Mouse (Mus musculus): Measurements from ENCODE around the gene Ogfod1. TPM values are rescaled to one million over a fixed set of nuclear protein-coding genes. Genes with fewer than 3 reads are reported as not detected.
"Not testable (repeated sequence)": the region's sequence is repeated elsewhere in the genome, so short reads cannot be mapped to it uniquely, and the experiment has no call there.

Gene Ogfod1
- polyA plus RNA-seq, 1 experiment, result 2.8 TPM

DNA sequence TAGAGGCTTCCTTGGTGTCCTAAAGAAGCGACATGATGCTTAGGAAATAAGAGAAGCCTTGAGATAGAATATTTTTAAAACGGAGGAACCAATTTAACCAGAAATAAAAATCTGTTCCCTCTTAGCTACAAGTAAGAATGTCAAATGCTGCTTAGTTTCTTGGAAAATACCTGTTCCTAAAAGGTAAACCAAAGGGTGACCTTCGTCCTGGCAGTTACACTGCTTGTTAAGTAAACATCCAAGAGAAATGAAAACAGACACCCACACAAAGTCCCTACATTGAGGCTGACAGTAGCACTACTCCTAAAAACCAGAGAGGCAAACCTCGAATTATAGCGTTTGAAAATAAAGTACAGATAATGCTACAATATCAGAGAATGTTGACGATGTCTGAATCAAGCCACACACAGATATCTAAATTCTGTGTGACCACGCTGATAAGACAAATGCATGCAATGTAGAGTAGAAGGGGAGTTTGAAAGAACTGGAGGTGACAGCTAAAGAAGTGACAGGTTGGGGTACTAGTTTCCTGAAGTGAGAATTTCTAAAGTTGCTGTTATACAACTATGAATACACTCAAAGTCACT, 23.9 kb upstream of the Ogfod1 start:
- Histone ChIP-seq H3K27me3 (replicated peaks) (no peaks in the 10 kb centered on the region), H3K4me1 (peaks cover 32% of the 10 kb centered on the region), H3K36me3 (replicated peaks; ENCODE audit: low read length) (peaks cover 10% of the 10 kb centered on the region), H3K9me3 (no peaks in the 10 kb centered on the region), H3K4me3 (replicated peaks) (peak overlapping the region; percentile 97)
- TF ChIP-seq FLI1 (IDR thresholded peaks at IDR 0.05; ENCODE audit: low read length) (no peak), GATA1 (IDR thresholded peaks at IDR 0.05; ENCODE audit: borderline replicate concordance, low read length) (no peak)

- peaks cover 85% of the 10 kb centered on the region for H3K36me3 ChIP-seq (replicated peaks; ENCODE audit: low read length)
- H3K27me3 ChIP-seq (replicated peaks), result no peaks in the 10 kb centered on the region
- no peaks in the 10 kb centered on the region for H3K4me1 ChIP-seq
- H3K4me3 ChIP-seq (replicated peaks), result no peak overlapping the region
- TF ChIP-seq GATA1 (IDR thresholded peaks at IDR 0.05; ENCODE audit: borderline replicate concordance, low read length), result no peak
- no peak for TF ChIP-seq FLI1 (IDR thresholded peaks at IDR 0.05; ENCODE audit: low read length)
- H3K9me3 ChIP-seq, result no peaks in the 10 kb centered on the region
Measured at GRCm38 (mm10) chr8:94023916-94024315, 13.1 kb upstream of the Ogfod1 start.

DNA sequence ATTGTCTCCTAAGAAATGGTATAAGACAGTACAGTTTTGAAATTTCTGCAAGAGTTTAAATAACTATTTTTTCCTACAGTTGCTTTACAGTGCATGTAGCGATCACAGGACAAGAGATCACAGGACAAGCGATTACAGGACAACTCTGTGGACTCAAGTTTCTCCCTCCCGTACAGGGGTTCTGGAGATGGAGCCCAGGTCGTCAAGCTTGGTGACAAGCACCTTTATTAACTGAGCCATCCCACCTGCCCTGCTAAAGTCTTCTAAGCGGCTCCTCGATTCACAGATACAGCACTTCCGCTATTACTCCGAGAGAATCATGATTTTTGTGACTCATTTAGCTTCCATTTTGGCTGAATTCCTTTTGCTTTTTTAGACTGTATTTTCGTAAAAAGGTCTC, 7.3 kb upstream of the Ogfod1 start:
- peaks cover 23% of the 10 kb centered on the region for H3K4me1 ChIP-seq
- no peak overlapping the region for H3K4me3 ChIP-seq (replicated peaks)
- no peaks in the 10 kb centered on the region for H3K9me3 ChIP-seq
- TF ChIP-seq GATA1 (IDR thresholded peaks at IDR 0.05; ENCODE audit: borderline replicate concordance, low read length), result no peak
- TF ChIP-seq FLI1 (IDR thresholded peaks at IDR 0.05; ENCODE audit: low read length), result no peak
- H3K27me3 ChIP-seq (replicated peaks), result no peaks in the 10 kb centered on the region
- peaks cover 76% of the 10 kb centered on the region for H3K36me3 ChIP-seq (replicated peaks; ENCODE audit: low read length)

- Histone ChIP-seq H3K4me3 (replicated peaks) (no peak overlapping the region), H3K27me3 (replicated peaks) (no peaks in the 10 kb centered on the region), H3K4me1 (peaks cover 45% of the 10 kb centered on the region), H3K36me3 (replicated peaks; ENCODE audit: low read length) (peaks cover 39% of the 10 kb centered on the region), H3K9me3 (no peaks in the 10 kb centered on the region)
- TF ChIP-seq FLI1 (IDR thresholded peaks at IDR 0.05; ENCODE audit: low read length) (no peak), GATA1 (IDR thresholded peaks at IDR 0.05; ENCODE audit: borderline replicate concordance, low read length) (no peak)
Measured at GRCm38 (mm10) chr8:94033601-94034000, 3.4 kb upstream of the Ogfod1 start.

DNA sequence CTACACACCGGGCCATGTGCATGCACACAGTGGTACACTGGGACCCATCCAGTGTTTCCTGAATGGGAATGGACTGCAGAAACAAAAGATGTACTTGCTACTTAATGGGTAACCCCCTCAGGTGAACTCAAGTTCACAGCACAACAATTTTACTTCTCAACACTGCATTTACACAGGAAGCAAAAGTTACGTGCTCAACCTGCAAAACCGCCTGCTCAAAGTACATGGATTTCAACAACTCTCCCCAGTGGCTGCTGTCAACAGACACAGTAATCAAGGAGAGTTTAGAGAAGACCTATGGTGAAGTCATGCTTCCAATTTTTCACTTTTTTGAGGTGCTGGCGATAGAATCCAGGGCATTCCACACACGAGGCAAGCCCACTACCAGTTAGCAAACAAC, 1.8 kb upstream of the Ogfod1 start:
- H3K4me3 ChIP-seq (replicated peaks), result peak overlapping the region; percentile 93
- H3K27me3 ChIP-seq (replicated peaks), result no peaks in the 10 kb centered on the region
- no peaks in the 10 kb centered on the region for H3K9me3 ChIP-seq
- peaks cover 46% of the 10 kb centered on the region for H3K4me1 ChIP-seq
- TF ChIP-seq FLI1 (IDR thresholded peaks at IDR 0.05; ENCODE audit: low read length), result no peak
- no peak for TF ChIP-seq GATA1 (IDR thresholded peaks at IDR 0.05; ENCODE audit: borderline replicate concordance, low read length)
- peaks cover 37% of the 10 kb centered on the region for H3K36me3 ChIP-seq (replicated peaks; ENCODE audit: low read length)

DNA sequence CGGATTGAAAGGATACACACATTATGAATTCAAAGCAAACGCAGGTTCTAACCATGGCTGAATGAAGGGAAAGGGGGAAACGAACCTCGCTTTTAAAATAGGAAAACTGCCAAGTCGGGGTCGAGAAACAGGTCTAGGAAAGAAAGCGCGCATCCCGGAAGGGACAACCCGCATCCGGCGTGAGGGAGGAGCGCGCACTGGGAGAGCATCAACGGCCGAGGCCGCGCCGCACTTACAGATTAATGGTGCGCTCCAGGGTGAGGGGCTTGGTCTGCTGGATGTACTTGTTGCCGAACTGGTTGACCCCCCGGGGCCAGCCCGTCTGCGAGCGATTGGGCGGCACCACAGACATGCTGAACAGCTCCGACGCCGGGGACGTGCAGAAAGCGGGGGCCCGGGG, 457 bp upstream of the Ogfod1 start:
- H3K4me3 ChIP-seq (replicated peaks), result peak overlapping the region; percentile 93
- H3K27me3 ChIP-seq (replicated peaks); H3K9me3 ChIP-seq: not testable (repeated sequence)
- peaks cover 33% of the 10 kb centered on the region for H3K36me3 ChIP-seq (replicated peaks; ENCODE audit: low read length)
- H3K4me1 ChIP-seq, result peaks cover 46% of the 10 kb centered on the region

DNA sequence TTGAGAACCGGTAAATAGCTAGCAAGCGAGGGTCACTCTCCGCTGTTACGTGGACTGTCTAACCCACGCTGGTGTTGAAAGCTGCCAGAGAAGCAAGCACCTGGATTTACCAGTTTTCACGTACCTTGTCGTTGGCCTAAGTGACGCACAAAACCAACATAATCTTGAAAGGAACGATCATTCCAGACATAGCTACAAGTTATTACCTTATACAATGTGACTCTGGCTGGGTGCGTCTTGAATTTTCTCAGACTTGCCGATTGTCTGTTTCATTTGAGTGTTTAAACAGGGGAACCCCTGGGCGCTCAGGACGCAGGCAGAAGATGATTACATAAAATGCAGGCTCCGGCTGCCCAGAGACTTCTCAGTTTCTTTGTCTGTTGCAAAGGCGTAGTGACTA, 808 bp downstream of the Ogfod1 start:
- no peaks in the 10 kb centered on the region for H3K27me3 ChIP-seq (replicated peaks)
- peak overlapping the region; percentile 96 for H3K4me3 ChIP-seq (replicated peaks)
- peaks cover 31% of the 10 kb centered on the region for H3K36me3 ChIP-seq (replicated peaks; ENCODE audit: low read length)
- H3K9me3 ChIP-seq, result no peaks in the 10 kb centered on the region
- no peak for TF ChIP-seq FLI1 (IDR thresholded peaks at IDR 0.05; ENCODE audit: low read length)
- TF ChIP-seq GATA1 (IDR thresholded peaks at IDR 0.05; ENCODE audit: borderline replicate concordance, low read length), result no peak
- peaks cover 41% of the 10 kb centered on the region for H3K4me1 ChIP-seq

DNA sequence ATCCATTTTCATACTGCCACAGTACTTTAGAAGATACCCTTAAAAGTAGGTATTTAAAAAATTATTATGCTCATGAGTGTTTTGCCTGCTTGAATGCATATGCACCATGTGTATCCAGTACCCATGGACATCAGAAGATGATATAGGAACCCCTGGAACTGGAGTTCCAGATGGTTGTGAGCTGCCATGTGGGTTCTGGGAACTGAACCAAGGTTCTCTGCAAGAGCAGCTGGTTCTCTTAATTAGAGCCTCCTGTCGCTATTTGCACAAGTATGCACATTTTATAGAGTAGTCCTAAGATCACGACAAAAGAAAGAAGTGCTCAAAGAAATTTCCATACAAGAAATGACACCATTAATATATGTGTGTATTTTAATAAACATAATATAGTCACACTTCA, 10.8 kb downstream of the Ogfod1 start:
- no peak overlapping the region for H3K4me3 ChIP-seq (replicated peaks)
- peaks cover 71% of the 10 kb centered on the region for H3K36me3 ChIP-seq (replicated peaks; ENCODE audit: low read length)
- H3K4me1 ChIP-seq, result no peaks in the 10 kb centered on the region
- TF ChIP-seq GATA1 (IDR thresholded peaks at IDR 0.05; ENCODE audit: borderline replicate concordance, low read length) (no peak), FLI1 (IDR thresholded peaks at IDR 0.05; ENCODE audit: low read length) (no peak)
- no peaks in the 10 kb centered on the region for H3K9me3 ChIP-seq
- H3K27me3 ChIP-seq (replicated peaks), result no peaks in the 10 kb centered on the region

DNA sequence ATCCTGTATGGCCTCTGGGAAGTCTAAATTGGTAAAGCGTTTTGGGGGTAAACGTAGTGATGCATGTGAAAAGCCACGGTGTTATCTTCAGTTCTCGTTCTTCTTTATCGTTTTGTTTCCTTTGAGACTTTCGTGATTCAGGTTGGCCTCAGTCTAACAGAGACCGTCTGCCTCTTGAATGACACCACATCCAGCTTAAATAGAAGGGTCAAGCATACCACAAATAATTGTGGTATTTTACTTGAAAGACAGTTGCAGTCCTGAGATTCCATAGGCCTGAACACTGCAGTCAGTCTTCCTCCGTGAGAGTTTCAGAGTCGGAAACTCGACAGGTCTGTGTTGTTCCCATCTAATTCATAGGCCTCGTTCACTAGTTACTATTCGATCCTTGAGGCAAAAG, 15.7 kb downstream of the Ogfod1 start:
- no peak for TF ChIP-seq GATA1 (IDR thresholded peaks at IDR 0.05; ENCODE audit: borderline replicate concordance, low read length)
- TF ChIP-seq FLI1 (IDR thresholded peaks at IDR 0.05; ENCODE audit: low read length), result no peak
- H3K4me1 ChIP-seq, result no peaks in the 10 kb centered on the region
- no peaks in the 10 kb centered on the region for H3K27me3 ChIP-seq (replicated peaks)
- no peaks in the 10 kb centered on the region for H3K9me3 ChIP-seq
- H3K4me3 ChIP-seq (replicated peaks), result no peak overlapping the region
- H3K36me3 ChIP-seq (replicated peaks; ENCODE audit: low read length), result peaks cover 88% of the 10 kb centered on the region

DNA sequence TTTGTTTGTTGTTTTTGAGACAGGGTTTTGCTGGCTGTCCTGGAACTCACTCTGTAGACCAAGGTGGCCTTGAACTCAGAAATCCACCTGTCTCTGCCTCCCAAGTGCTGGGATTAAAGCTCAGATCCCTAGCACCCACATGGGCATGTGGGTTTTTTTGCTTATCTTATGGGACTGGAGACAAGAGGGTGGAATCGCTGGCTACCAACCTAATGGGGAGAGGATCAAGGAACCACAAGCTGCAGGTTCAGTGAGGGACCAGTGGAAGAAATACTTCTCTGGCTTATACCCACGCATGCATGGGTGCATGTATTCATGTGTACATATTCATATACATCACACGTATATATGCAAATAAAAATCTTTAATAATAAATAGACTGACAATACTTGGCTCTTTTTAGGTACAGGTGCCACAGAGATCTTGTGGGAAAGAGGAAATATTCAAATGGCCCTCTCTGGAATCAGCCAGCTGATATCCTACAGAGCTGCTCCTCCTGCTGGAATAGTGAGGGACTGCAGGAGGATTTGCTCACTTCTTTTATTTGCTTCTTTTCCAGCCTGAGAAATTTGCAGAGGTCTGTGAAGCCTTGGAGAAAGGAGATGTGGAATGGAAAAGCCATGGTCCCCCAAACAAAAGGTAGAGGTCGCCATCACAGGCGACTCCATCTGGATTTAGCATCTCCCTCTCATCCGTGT, 20.3 kb downstream of the Ogfod1 start:
- Histone ChIP-seq H3K9me3 (no peaks in the 10 kb centered on the region), H3K27me3 (replicated peaks) (no peaks in the 10 kb centered on the region), H3K4me3 (replicated peaks) (no peak overlapping the region), H3K36me3 (replicated peaks; ENCODE audit: low read length) (peaks cover 94% of the 10 kb centered on the region), H3K4me1 (no peaks in the 10 kb centered on the region; the same call in 1 of the 2 replicates)
- TF ChIP-seq GATA1 (IDR thresholded peaks at IDR 0.05; ENCODE audit: borderline replicate concordance, low read length) (no peak), FLI1 (IDR thresholded peaks at IDR 0.05; ENCODE audit: low read length) (no peak)
